Mouse (Mus musculus): ENCODE data around the gene Notch1. TPM values are rescaled to one million over a fixed set of nuclear protein-coding genes. Genes with fewer than 3 reads are reported as not detected.
A peak's percentile ranks its signal among the peaks of the same experiment; 100 is the strongest.

Gene Notch1
- polyA plus RNA-seq, 2 experiments: 1.7 to 2.1 TPM

DNA sequence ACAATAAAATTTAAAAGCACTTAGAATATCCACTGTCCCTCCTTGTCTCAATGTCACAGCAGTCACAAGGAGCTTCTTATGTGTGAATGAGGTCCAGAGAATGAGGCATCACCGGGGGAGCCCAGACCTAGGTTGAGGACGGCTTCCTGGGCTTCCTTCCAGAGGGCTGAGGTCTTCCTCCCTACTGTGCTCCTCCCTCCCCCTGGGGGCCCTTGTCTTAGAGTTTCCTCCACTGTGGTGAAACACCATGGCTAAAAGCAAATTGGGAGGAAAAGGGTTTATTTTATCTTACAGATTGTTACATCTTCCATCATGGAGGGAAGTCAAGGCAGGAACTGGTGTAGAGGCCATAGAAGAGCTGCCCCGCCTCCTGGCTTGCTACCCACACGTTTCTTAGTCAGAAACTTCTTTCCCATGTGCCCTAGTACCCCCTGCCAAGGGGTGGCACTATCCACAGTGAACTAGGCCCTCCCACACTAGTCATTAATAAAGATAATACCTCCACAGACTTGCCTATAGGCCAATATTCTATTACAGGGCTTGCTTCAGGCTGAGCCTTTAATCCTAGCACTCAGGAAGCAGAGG is 12.8 kb upstream of the Notch1 start:
- DNase-seq (ENCODE audit: low read depth in 3 of 3, low spot score in 3 of 3) (no peak), ATAC-seq (ENCODE audit: insufficient read depth) (no peak)
- Histone ChIP-seq H3K27ac (no peak overlapping the region), H3K4me1 (replicated peaks; ENCODE audit: control insufficient read depth in 2 of 2, insufficient read depth in 2 of 2, low read length in 1 of 2) (peaks cover 0 to 2% of the 10 kb centered on the region in 2 experiments; a peak in 2 of 4 replicates), H3K9me3 (ENCODE audit: control insufficient read depth, low read length) (no peaks in the 10 kb centered on the region), H3K4me2 (ENCODE audit: low read depth) (no peak overlapping the region), H3K4me3 (ENCODE audit: insufficient read depth in 1 of 2, low read depth in 2 of 2, low read length in 2 of 2) (no peak overlapping the region), H3K36me3 (replicated peaks; ENCODE audit: control insufficient read depth, insufficient read depth, low read depth) (no peaks in the 10 kb centered on the region), H3K27me3 (ENCODE audit: control insufficient read depth, insufficient read depth, low read length) (no peaks in the 10 kb centered on the region), H3K9ac (replicated peaks) (no peak overlapping the region)
- no peak for TF ChIP-seq CTCF (IDR thresholded peaks at IDR 0.05; ENCODE audit: low read depth)
- TF ChIP-seq EP300 (IDR thresholded peaks at IDR 0.05; ENCODE audit: low read depth): no peak
- WGBS (ENCODE audit: insufficient replicate concordance): 31% methylated on average over 4 of the region's 4 CpGs

DNA sequence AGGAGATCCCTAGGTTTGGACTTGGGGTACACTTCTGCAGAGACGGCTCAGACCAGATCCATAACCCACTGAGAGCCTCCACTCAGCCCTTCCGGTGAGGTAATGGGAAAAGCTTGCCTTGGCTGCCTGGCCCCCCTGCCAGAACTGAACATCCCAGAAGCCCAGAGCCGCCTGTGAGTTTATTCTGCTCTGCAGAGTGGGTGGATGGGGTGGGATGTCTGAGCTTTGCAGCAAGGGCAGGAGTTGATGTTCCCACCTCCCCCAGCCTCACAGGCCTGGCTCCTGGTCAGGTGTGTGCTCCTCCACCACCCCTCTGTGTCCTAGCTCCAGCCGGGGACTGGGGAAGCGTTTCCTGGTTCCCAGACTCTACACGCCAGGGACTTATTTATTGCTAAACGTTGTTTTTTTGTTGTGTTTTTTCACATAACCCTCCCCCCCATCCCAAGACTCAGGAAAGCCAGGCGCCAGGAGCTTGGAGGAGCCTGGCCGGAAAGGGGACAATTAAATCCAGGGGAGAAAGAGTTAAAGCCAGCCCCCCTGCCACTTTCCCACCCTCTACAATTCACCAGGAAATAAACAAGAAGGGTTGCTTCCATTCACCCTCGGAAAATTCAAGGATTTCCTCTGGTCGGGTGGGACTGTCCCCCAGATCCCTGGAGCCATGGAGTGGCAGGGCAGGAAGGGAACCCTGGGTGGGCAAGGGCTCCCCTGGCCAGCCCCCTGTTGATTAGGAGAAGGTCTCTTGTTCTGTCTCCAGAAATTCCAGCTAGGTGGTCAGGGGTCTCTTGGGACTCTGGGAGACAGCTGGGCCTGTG is 10.2 kb upstream of the Notch1 start:
- Histone ChIP-seq H3K4me3 (ENCODE audit: insufficient read depth in 1 of 2, low read depth in 2 of 2, low read length in 2 of 2) (no peak overlapping the region), H3K36me3 (replicated peaks; ENCODE audit: control insufficient read depth, insufficient read depth, low read depth) (no peaks in the 10 kb centered on the region), H3K9me3 (ENCODE audit: control insufficient read depth, low read length) (no peaks in the 10 kb centered on the region), H3K27me3 (ENCODE audit: control insufficient read depth, insufficient read depth, low read length) (no peaks in the 10 kb centered on the region), H3K27ac (no peak overlapping the region), H3K9ac (replicated peaks) (no peak overlapping the region), H3K4me2 (ENCODE audit: low read depth) (no peak overlapping the region), H3K4me1 (replicated peaks; ENCODE audit: control insufficient read depth in 2 of 2, insufficient read depth in 2 of 2, low read length in 1 of 2) (peaks cover 0 to 2% of the 10 kb centered on the region in 2 experiments; a peak in 2 of 4 replicates)
- DNase-seq (ENCODE audit: low read depth in 3 of 3, low spot score in 3 of 3) (no peak), ATAC-seq (ENCODE audit: insufficient read depth) (no peak)
- 54% methylated on average over 11 of the region's 11 CpGs for WGBS (ENCODE audit: insufficient replicate concordance)
- no peak for TF ChIP-seq EP300 (IDR thresholded peaks at IDR 0.05; ENCODE audit: low read depth)
- no peak for TF ChIP-seq CTCF (IDR thresholded peaks at IDR 0.05; ENCODE audit: low read depth)

DNA sequence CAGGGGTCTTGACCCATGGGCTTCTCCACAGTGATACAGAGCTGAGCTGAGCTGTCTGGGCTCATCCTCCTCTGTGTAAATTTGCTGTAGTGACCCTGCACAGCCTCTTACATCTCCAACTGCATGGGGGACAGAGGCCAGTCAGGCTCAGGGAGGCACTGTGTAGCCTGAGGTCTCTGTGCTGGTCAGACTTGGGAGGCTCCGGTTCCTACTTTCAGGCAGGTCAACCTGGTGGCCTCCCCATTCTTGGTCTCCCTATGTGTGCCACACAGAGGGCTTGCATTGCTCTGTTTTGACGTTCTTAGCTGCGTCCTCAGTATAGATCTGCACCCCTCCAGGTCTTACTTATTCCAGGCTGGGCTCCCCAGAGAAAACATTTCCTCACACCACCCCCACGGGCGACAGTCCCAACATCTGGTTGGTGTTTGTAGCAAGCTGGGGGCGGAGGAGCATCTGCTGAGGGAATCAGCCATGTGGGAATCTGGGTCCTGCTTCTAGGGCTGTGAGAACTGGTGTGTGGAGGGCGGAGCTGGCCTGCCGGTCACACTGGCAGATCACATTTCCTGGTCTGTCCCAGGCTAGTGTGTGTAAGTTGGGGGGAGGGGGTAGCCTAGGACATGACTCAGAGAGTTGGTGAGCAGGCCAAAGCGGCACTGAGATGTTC is 9.0 kb upstream of the Notch1 start:
- Histone ChIP-seq H3K27ac (no peak overlapping the region), H3K36me3 (replicated peaks; ENCODE audit: control insufficient read depth, insufficient read depth, low read depth) (no peaks in the 10 kb centered on the region), H3K4me3 (ENCODE audit: insufficient read depth in 1 of 2, low read depth in 2 of 2, low read length in 2 of 2) (no peak overlapping the region), H3K4me1 (replicated peaks; ENCODE audit: control insufficient read depth in 2 of 2, insufficient read depth in 2 of 2, low read length in 1 of 2) (peaks cover 0 to 2% of the 10 kb centered on the region in 2 experiments; a peak in 2 of 4 replicates), H3K9ac (replicated peaks) (no peak overlapping the region), H3K4me2 (ENCODE audit: low read depth) (no peak overlapping the region), H3K9me3 (ENCODE audit: control insufficient read depth, low read length) (no peaks in the 10 kb centered on the region), H3K27me3 (ENCODE audit: control insufficient read depth, insufficient read depth, low read length) (no peaks in the 10 kb centered on the region)
- TF ChIP-seq EP300 (IDR thresholded peaks at IDR 0.05; ENCODE audit: low read depth): no peak
- no peak for TF ChIP-seq CTCF (IDR thresholded peaks at IDR 0.05; ENCODE audit: low read depth)
- ATAC-seq (ENCODE audit: insufficient read depth): 0 out of 2 replicates have a peak, but pooled peaks have one; percentile 39
- peak in 1 of 3 experiments; percentile 16 for DNase-seq (ENCODE audit: low read depth in 3 of 3, low spot score in 3 of 3)
- 31% methylated on average over 9 of the region's 9 CpGs for WGBS (ENCODE audit: insufficient replicate concordance)

DNA sequence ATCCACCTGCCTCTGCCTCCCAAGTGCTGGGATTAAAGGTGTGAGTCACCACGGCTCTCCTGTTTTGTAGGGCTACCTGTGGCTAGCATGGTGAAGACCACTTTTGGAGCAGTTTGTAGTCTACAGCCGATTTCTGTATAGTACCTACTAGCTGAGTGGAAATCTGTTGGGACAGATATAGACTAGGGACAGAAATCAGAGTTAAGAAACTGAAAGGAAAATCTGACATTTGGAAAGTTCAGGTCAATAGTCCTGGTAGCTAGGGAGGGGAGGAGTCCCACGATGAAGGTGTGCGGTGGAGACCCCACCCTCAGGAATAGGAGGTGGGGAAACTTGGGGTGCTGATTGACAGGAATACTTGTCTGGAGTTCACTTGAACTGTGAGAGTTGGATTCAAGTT is 5.9 kb upstream of the Notch1 start:
- Histone ChIP-seq H3K4me2 (ENCODE audit: low read depth) (no peak overlapping the region), H3K27ac (no peak overlapping the region), H3K4me1 (replicated peaks; ENCODE audit: control insufficient read depth in 2 of 2, insufficient read depth in 2 of 2, low read length in 1 of 2) (peaks cover 0 to 2% of the 10 kb centered on the region in 2 experiments; a peak in 2 of 4 replicates), H3K4me3 (ENCODE audit: insufficient read depth in 1 of 2, low read depth in 2 of 2, low read length in 2 of 2) (no peak overlapping the region), H3K9ac (replicated peaks) (no peak overlapping the region), H3K27me3 (ENCODE audit: control insufficient read depth, insufficient read depth, low read length) (no peaks in the 10 kb centered on the region), H3K9me3 (ENCODE audit: control insufficient read depth, low read length) (no peaks in the 10 kb centered on the region), H3K36me3 (replicated peaks; ENCODE audit: control insufficient read depth, insufficient read depth, low read depth) (no peaks in the 10 kb centered on the region)
- no peak for ATAC-seq (ENCODE audit: insufficient read depth)
- DNase-seq (ENCODE audit: low read depth in 3 of 3, low spot score in 3 of 3): no peak
- TF ChIP-seq EP300 (IDR thresholded peaks at IDR 0.05; ENCODE audit: low read depth) (no peak), CTCF (IDR thresholded peaks at IDR 0.05; ENCODE audit: low read depth) (no peak)
- WGBS (ENCODE audit: insufficient replicate concordance): 66% methylated on average over 4 of the region's 4 CpGs

DNA sequence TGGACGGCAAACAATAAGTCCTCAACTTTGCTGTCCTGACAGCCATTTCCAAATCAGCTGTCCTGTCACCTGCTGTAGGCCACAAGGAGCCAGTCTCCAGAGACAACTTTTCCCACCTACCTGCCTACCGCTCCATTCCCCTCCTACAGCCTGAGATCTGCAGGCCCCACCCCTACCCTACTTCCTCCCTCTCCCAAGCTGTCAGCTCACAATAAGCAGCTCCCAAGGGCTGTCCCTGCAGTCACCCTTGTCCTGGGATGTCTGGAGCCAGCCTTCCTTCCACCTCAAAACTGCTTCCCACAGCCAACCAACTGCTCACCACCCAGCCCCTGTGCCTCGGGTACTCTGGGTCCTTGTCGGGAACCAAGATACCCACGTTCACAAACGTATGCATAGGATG is 3.3 kb upstream of the Notch1 start:
- Histone ChIP-seq H3K9me3 (ENCODE audit: control insufficient read depth, low read length) (no peaks in the 10 kb centered on the region), H3K27ac (no peak overlapping the region), H3K27me3 (ENCODE audit: control insufficient read depth, insufficient read depth, low read length) (no peaks in the 10 kb centered on the region), H3K36me3 (replicated peaks; ENCODE audit: control insufficient read depth, insufficient read depth, low read depth) (no peaks in the 10 kb centered on the region), H3K4me1 (replicated peaks; ENCODE audit: control insufficient read depth in 2 of 2, insufficient read depth in 2 of 2, low read length in 1 of 2) (peaks cover 0 to 2% of the 10 kb centered on the region in 2 experiments; a peak in 1 of 4 replicates), H3K4me3 (ENCODE audit: insufficient read depth in 1 of 2, low read depth in 2 of 2, low read length in 2 of 2) (no peak overlapping the region), H3K9ac (replicated peaks) (no peak overlapping the region), H3K4me2 (ENCODE audit: low read depth) (no peak overlapping the region)
- WGBS (ENCODE audit: insufficient replicate concordance): 68% methylated on average over 6 of the region's 6 CpGs
- ATAC-seq (ENCODE audit: insufficient read depth) (no peak), DNase-seq (ENCODE audit: low read depth in 3 of 3, low spot score in 3 of 3) (no peak)
- TF ChIP-seq EP300 (IDR thresholded peaks at IDR 0.05; ENCODE audit: low read depth): no peak
- TF ChIP-seq CTCF (IDR thresholded peaks at IDR 0.05; ENCODE audit: low read depth): no peak

Measured in liver, embryonic 14.5 days (tissue).